Mouse (Mus musculus) midbrain, embryonic 12.5 days (tissue): ENCODE data around the gene Pipox. TPM values are rescaled to one million over a fixed set of nuclear protein-coding genes. Genes with fewer than 3 reads are reported as not detected.

ENCODE experiments used
- ATAC-seq: fragments of 200-750 bp; cut with Nextera tagmentation; 2 replicates; pipeline ENCODE4 v1.8.0; 2017; ENCODE audit warnings: low read depth, moderate TSS enrichment, moderate library complexity; ENCODE audit not compliant: low FRiP score
- H3K27ac ChIP-seq: fragments of 300-500 bp; sonication (generic); replicated peaks from 2 replicates; pipeline ENCODE4 v1.5.1; 2016; ENCODE audit warnings: mild to moderate bottlenecking
- H3K27me3 ChIP-seq: fragments of 300-500 bp; sonication (generic); 2 replicates; pipeline ENCODE4 v1.6.1; 2016; ENCODE audit warnings: mild to moderate bottlenecking
- H3K36me3 ChIP-seq: fragments of 300-500 bp; sonication (generic); 2 replicates; pipeline ENCODE4 v1.6.1; 2016
- H3K4me1 ChIP-seq: fragments of 300-500 bp; sonication (generic); 2 replicates; pipeline ENCODE4 v1.6.1; 2016
- H3K4me2 ChIP-seq: fragments of 300-500 bp; sonication (generic); replicated peaks from 2 replicates; pipeline ENCODE4 v1.6.1; 2016; ENCODE audit warnings: mild to moderate bottlenecking, moderate library complexity
- H3K4me3 ChIP-seq: fragments of 300-500 bp; sonication (generic); 2 replicates; pipeline ENCODE4 v1.5.1; 2016; ENCODE audit warnings: mild to moderate bottlenecking
- H3K9ac ChIP-seq: fragments of 300-500 bp; sonication (generic); replicated peaks from 2 replicates; pipeline ENCODE4 v1.6.1; 2016; ENCODE audit warnings: mild to moderate bottlenecking, moderate library complexity
- H3K9me3 ChIP-seq: fragments of 300-500 bp; sonication (generic); 2 replicates; pipeline ENCODE4 v1.6.1; 2016; ENCODE audit warnings: mild to moderate bottlenecking
- WGBS: fragments of 180-500 bp; shearing (Covaris S2); methylation state at CpG from one replicate; pipeline ENCODE4 v1.1.7; 2016; 5-methylcytosine and 5-hydroxymethylcytosine counted together
- polyA plus RNA-seq: library from polyadenylated mRNA; unstranded; fragments of >200 nt; fragmentation: Nextera tagmentation; extraction: Ambion mirVana; gene quantifications from 2 replicates; pipeline ENCODE4 v1.2.1, GENCODE M21; 2016

Gene Pipox
- polyA plus RNA-seq, 1 experiment from 2014 or later = 12.0 TPM

GRCm38 (mm10) chr11:77926666-77927065, 32.8 kb upstream of the Pipox start:
- 24% methylated on average over 9 of the region's 9 CpGs for WGBS
- Histone ChIP-seq H3K4me3 (no peak overlapping the region), H3K4me2 (no peak overlapping the region), H3K27ac (peak overlapping the region; percentile 63), H3K9ac (no peak overlapping the region), H3K36me3 (no peaks in the 10 kb centered on the region), H3K4me1 (peaks cover 41% of the 10 kb centered on the region), H3K27me3 (peaks cover 47% of the 10 kb centered on the region), H3K9me3 (no peaks in the 10 kb centered on the region)
- ATAC-seq = no peak

- H3K27ac ChIP-seq = peak overlapping the region; percentile 63
- H3K27me3 ChIP-seq = peaks cover 45% of the 10 kb centered on the region
- WGBS = 38% methylated on average over 9 of the region's 9 CpGs
- H3K36me3 ChIP-seq = no peaks in the 10 kb centered on the region
- no peak overlapping the region for H3K4me3 ChIP-seq
- H3K4me1 ChIP-seq = peaks cover 35% of the 10 kb centered on the region
- H3K4me2 ChIP-seq = no peak overlapping the region
- no peaks in the 10 kb centered on the region for H3K9me3 ChIP-seq
- no peak overlapping the region for H3K9ac ChIP-seq
- peak; percentile 67 for ATAC-seq
Observed at GRCm38 (mm10) chr11:77925836-77926657, 32.2 kb upstream of the Pipox start.

GRCm38 (mm10) chr11:77923285-77923684, 29.4 kb upstream of the Pipox start:
- Histone ChIP-seq H3K9me3 (no peaks in the 10 kb centered on the region), H3K4me2 (no peak overlapping the region), H3K27me3 (peaks cover 41% of the 10 kb centered on the region), H3K4me3 (no peak overlapping the region), H3K4me1 (peaks cover 28% of the 10 kb centered on the region), H3K36me3 (no peaks in the 10 kb centered on the region), H3K9ac (no peak overlapping the region), H3K27ac (no peak overlapping the region)
- 52% methylated on average over 4 of the region's 4 CpGs for WGBS
- no peak for ATAC-seq

- Histone ChIP-seq H3K27ac (peak overlapping the region; percentile 22; the same call in 1 of the 2 replicates), H3K9me3 (no peaks in the 10 kb centered on the region), H3K27me3 (peaks cover 74% of the 10 kb centered on the region), H3K4me1 (peaks cover 26% of the 10 kb centered on the region), H3K4me3 (no peak overlapping the region), H3K4me2 (no peak overlapping the region), H3K36me3 (no peaks in the 10 kb centered on the region), H3K9ac (no peak overlapping the region)
- WGBS = 48% methylated on average over 10 of the region's 10 CpGs
- no peak for ATAC-seq
Observed at GRCm38 (mm10) chr11:77917166-77917565, 23.3 kb upstream of the Pipox start.

GRCm38 (mm10) chr11:77916741-77917140, 22.8 kb upstream of the Pipox start:
- WGBS = 84% methylated on average over 4 of the region's 4 CpGs
- H3K9ac ChIP-seq = no peak overlapping the region
- no peak overlapping the region for H3K4me2 ChIP-seq
- H3K9me3 ChIP-seq = no peaks in the 10 kb centered on the region
- H3K36me3 ChIP-seq = no peaks in the 10 kb centered on the region
- H3K4me1 ChIP-seq = peaks cover 26% of the 10 kb centered on the region
- H3K27ac ChIP-seq = peak overlapping the region; percentile 22; the same call in 1 of the 2 replicates
- no peak for ATAC-seq
- no peak overlapping the region for H3K4me3 ChIP-seq
- peaks cover 70% of the 10 kb centered on the region for H3K27me3 ChIP-seq

- Histone ChIP-seq H3K9me3 (no peaks in the 10 kb centered on the region), H3K36me3 (no peaks in the 10 kb centered on the region), H3K4me1 (peaks cover 30% of the 10 kb centered on the region), H3K9ac (no peak overlapping the region), H3K4me2 (peak overlapping the region; percentile 38), H3K27ac (no peak overlapping the region), H3K4me3 (0 out of 2 replicates have a peak overlapping the region, but pooled peaks have one; percentile 18), H3K27me3 (peaks cover 59% of the 10 kb centered on the region)
- 4% methylated on average over 32 of the region's 32 CpGs for WGBS
- no peak for ATAC-seq
Observed at GRCm38 (mm10) chr11:77914598-77915260, 20.8 kb upstream of the Pipox start.

- 50% methylated on average over 6 of the region's 6 CpGs for WGBS
- Histone ChIP-seq H3K4me3 (no peak overlapping the region), H3K9ac (no peak overlapping the region), H3K4me1 (peaks cover 36% of the 10 kb centered on the region), H3K27ac (no peak overlapping the region), H3K4me2 (no peak overlapping the region), H3K9me3 (no peaks in the 10 kb centered on the region), H3K27me3 (peaks cover 53% of the 10 kb centered on the region), H3K36me3 (no peaks in the 10 kb centered on the region)
- no peak for ATAC-seq
Observed at GRCm38 (mm10) chr11:77913505-77913904, 19.6 kb upstream of the Pipox start.

- peaks cover 27% of the 10 kb centered on the region for H3K27me3 ChIP-seq
- WGBS = 37% methylated on average over 6 of the region's 6 CpGs
- no peak for ATAC-seq
- H3K36me3 ChIP-seq = no peaks in the 10 kb centered on the region
- H3K9me3 ChIP-seq = no peaks in the 10 kb centered on the region
- H3K27ac ChIP-seq = 0 out of 2 replicates have a peak overlapping the region, but pooled peaks have one; percentile 21
- H3K4me1 ChIP-seq = peaks cover 38% of the 10 kb centered on the region
- H3K4me3 ChIP-seq = no peak overlapping the region
- no peak overlapping the region for H3K4me2 ChIP-seq
- H3K9ac ChIP-seq = no peak overlapping the region
Observed at GRCm38 (mm10) chr11:77909776-77910175, 15.9 kb upstream of the Pipox start.

GRCm38 (mm10) chr11:77909376-77909775, 15.5 kb upstream of the Pipox start:
- Histone ChIP-seq H3K4me1 (peaks cover 35% of the 10 kb centered on the region), H3K4me2 (no peak overlapping the region), H3K4me3 (no peak overlapping the region), H3K27me3 (peaks cover 23% of the 10 kb centered on the region), H3K9me3 (no peaks in the 10 kb centered on the region), H3K9ac (no peak overlapping the region), H3K27ac (0 out of 2 replicates have a peak overlapping the region, but pooled peaks have one; percentile 21), H3K36me3 (no peaks in the 10 kb centered on the region)
- ATAC-seq = no peak
- 42% methylated on average over 5 of the region's 5 CpGs for WGBS

GRCm38 (mm10) chr11:77908468-77908867, 14.6 kb upstream of the Pipox start:
- Histone ChIP-seq H3K4me2 (no peak overlapping the region), H3K9me3 (no peaks in the 10 kb centered on the region), H3K36me3 (no peaks in the 10 kb centered on the region), H3K4me1 (peaks cover 37% of the 10 kb centered on the region), H3K27ac (no peak overlapping the region), H3K4me3 (no peak overlapping the region), H3K27me3 (peaks cover 18% of the 10 kb centered on the region), H3K9ac (no peak overlapping the region)
- no peak for ATAC-seq
- 88% methylated on average over 4 of the region's 4 CpGs for WGBS

GRCm38 (mm10) chr11:77906747-77907174, 12.9 kb upstream of the Pipox start:
- 6% methylated on average over 9 of the region's 9 CpGs for WGBS
- Histone ChIP-seq H3K4me1 (peaks cover 40% of the 10 kb centered on the region), H3K27ac (peak overlapping the region; percentile 73), H3K36me3 (no peaks in the 10 kb centered on the region), H3K4me2 (peak overlapping the region; percentile 30), H3K9me3 (no peaks in the 10 kb centered on the region), H3K4me3 (no peak overlapping the region), H3K27me3 (peaks cover 16% of the 10 kb centered on the region; the same call in 1 of the 2 replicates), H3K9ac (peak overlapping the region; percentile 34; the same call in 1 of the 2 replicates)
- ATAC-seq = peak; percentile 58; the same call in 1 of the 2 replicates
